8 mouse cellular contexts compared by ENCODE assay signal in genomic region chr7:16891641-16892351, GRCm38 (mm10). TPM values are rescaled to one million over a fixed set of nuclear protein-coding genes. Genes with fewer than 3 reads are reported as not detected.
DNase-seq lines count a peak whose midpoint lies in the region; ATAC-seq lines count a peak whose summit lies in the region.

Gene Gng8 (plus strand): TSS chr7:16891786.

- H3K36me3 ChIP-seq in intestine, embryonic 15.5 days: no peaks in the 10 kb centered on the region; the same call in 1 of the 2 replicates
- H3K36me3 ChIP-seq in midbrain, embryonic 10.5 days: peaks cover 8% of the 10 kb centered on the region; the same call in 1 of the 2 replicates

- H3K9ac ChIP-seq in intestine, embryonic 15.5 days: peak within 1 kb of the TSS; percentile 40

- WGBS in intestine, embryonic 15.5 days: under 1% methylated on average over 30 of the region's 30 CpGs
- under 1% methylated on average over 30 of the region's 30 CpGs for WGBS in midbrain, embryonic 10.5 days

- H3K27me3 ChIP-seq in intestine, embryonic 15.5 days (replicated peaks): peaks cover 16% of the 10 kb centered on the region
- peaks cover 76% of the 10 kb centered on the region for H3K27me3 ChIP-seq in midbrain, embryonic 10.5 days (ENCODE audit: low read depth, poor library complexity, severe bottlenecking)

- peak; percentile 88 for ATAC-seq in intestine, embryonic 15.5 days

- intact Hi-C loops in left cerebral cortex, postnatal 36 days (cut with DNase I): loop anchor here (2.0 kb wide), 1 partner anchor 17 kb away; the partner anchor contains the start of gene Dact3

- peaks cover 38% of the 10 kb centered on the region for H3K4me1 ChIP-seq in intestine, embryonic 15.5 days (replicated peaks)
- peaks cover 51% of the 10 kb centered on the region for H3K4me1 ChIP-seq in midbrain, embryonic 10.5 days

- peak within 1 kb of the TSS; percentile 34 for H3K4me3 ChIP-seq in intestine, embryonic 15.5 days (replicated peaks)
- peak within 1 kb of the TSS; percentile 43 for H3K4me3 ChIP-seq in midbrain, embryonic 10.5 days

- peak within 1 kb of the TSS; percentile 78 for H3K4me2 ChIP-seq in intestine, embryonic 15.5 days (replicated peaks)

- DNase-seq in adrenal gland, adult 18-20 months (ENCODE audit: low spot score in 2 of 2): peak; percentile 82 to 87
- peak; percentile 93 for DNase-seq in embryo, embryonic 11 days
- DNase-seq in gastrocnemius, postnatal 4 days (ENCODE audit: low spot score in 2 of 2): peak; percentile 80 to 88
- peak; percentile 80 to 81 for DNase-seq in left cerebral cortex, postnatal 36 days (ENCODE audit: low spot score in 2 of 2)
- DNase-seq in midbrain, embryonic 10.5 days (ENCODE audit: low spot score): peak; percentile 89
- DNase-seq in right cerebral cortex, postnatal 36 days (ENCODE audit: low spot score in 2 of 2): peak; percentile 72 to 75
- peak; percentile 79 to 88 for DNase-seq in urinary bladder, postnatal 4 days (ENCODE audit: low spot score in 2 of 2)

- peak within 1 kb of the TSS; percentile 95 for H3K27ac ChIP-seq in intestine, embryonic 15.5 days
- H3K27ac ChIP-seq in midbrain, embryonic 10.5 days (replicated peaks): peak within 1 kb of the TSS; percentile 64

- no peaks in the 10 kb centered on the region for H3K9me3 ChIP-seq in intestine, embryonic 15.5 days
- H3K9me3 ChIP-seq in midbrain, embryonic 10.5 days (replicated peaks): peaks cover 5% of the 10 kb centered on the region; the same call in 1 of the 2 replicates

RNA-seq across cellular contexts. Expression of gene Gng8, which starts in this region (rescaled TPM):
- under 1 TPM in 1 of 2 experiments, not detected in 1; 0.35 TPM for total RNA-seq in adrenal gland, adult 18-20 months (2021)
- total RNA-seq in gastrocnemius, postnatal 4 days (2021): 1 to 10 TPM; 2.6 TPM
- 7.4 and 8.3 TPM in 2 replicates for polyA plus RNA-seq in intestine, embryonic 15.5 days (2015; fragmentation: Nextera tagmentation; extraction: Ambion mirVana)
- total RNA-seq in left cerebral cortex, postnatal 36 days (2021): 1 to 10 TPM; 2.8 to 4.0 TPM
- 5.4 and 8.5 TPM in 2 replicates for polyA plus RNA-seq in midbrain, embryonic 10.5 days (2016; fragmentation: Nextera tagmentation; extraction: Ambion mirVana)

Comparison
In these comparisons a context has a peak if more than half of its experiments do, and no peak if none do; other contexts are left out.
1. Peak in every context shown above with its lines: DNase-seq, ATAC-seq, H3K4me3 ChIP-seq and H3K27ac ChIP-seq.
2. Peak in DNase-seq in adrenal gland, adult 18-20 months; RNA of the gene not detected or under 1 TPM.